Mouse (Mus musculus) erythroblast, embryonic 14.5 days (primary cell): Measurements from ENCODE around the gene Nek8. TPM values are rescaled to one million over a fixed set of nuclear protein-coding genes. Genes with fewer than 3 reads are reported as not detected.
A peak's percentile ranks its signal among the peaks of the same experiment; 100 is the strongest.

Experiments used
- H3K27me3 ChIP-seq: 2 replicates; pipeline ENCODE4 v1.6.1; 2012; ENCODE audit warnings: inconsistent platforms; ENCODE audit not compliant: control insufficient read depth
- H3K36me3 ChIP-seq: 2 replicates; pipeline ENCODE4 v1.6.1; 2012; ENCODE audit warnings: mild to moderate bottlenecking, inconsistent platforms; ENCODE audit not compliant: control insufficient read depth
- H3K4me1 ChIP-seq: 2 replicates; pipeline ENCODE4 v1.6.1; 2012; ENCODE audit warnings: inconsistent platforms; ENCODE audit not compliant: control insufficient read depth
- H3K4me3 ChIP-seq: replicated peaks from 2 replicates; pipeline ENCODE3; 2012; ENCODE audit warnings: moderate library complexity, mild to moderate bottlenecking, inconsistent platforms
- H3K9me3 ChIP-seq: 2 replicates; pipeline ENCODE4 v1.6.1; 2012; ENCODE audit warnings: low read length, inconsistent platforms, mixed read lengths; ENCODE audit not compliant: control insufficient read depth
- GATA1 ChIP-seq: IDR thresholded peaks from 2 replicates; pipeline ENCODE4 v1.6.1; 2012; ENCODE audit warnings: low read length, inconsistent platforms, mixed read lengths
- TAL1 ChIP-seq: IDR thresholded peaks from 3 replicates; pipeline ENCODE4 v1.6.1; 2012; ENCODE audit warnings: low read length, inconsistent platforms, mixed read lengths
- polyA plus RNA-seq: library from polyadenylated mRNA; stranded (reverse); fragments of >175 nt; gene quantifications from 2 replicates; pipeline ENCODE4 v1.2.3, GENCODE M21; 2012

The Nek8 gene
- polyA plus RNA-seq, 1 experiment = 2.0 TPM

DNA sequence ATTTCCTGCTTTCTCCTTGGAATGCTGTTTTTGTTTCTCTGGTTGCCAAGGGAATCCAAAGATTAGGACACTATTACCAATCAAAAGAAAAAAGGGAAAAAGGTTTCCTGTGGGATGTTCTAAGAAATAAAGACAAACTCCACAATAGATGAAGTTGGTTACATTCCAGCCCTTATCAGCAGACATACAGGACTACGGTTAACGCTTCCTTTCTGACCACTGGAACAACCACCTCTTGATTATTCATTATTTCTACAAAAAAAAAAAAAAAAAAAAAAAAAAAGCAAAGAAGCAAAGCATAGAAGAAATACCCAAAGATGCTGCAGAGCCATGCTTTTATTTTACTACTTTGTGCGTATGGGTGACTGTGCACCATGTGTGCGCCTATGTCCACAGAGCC lies 53.7 kb downstream of the Nek8 start:
- Histone ChIP-seq H3K4me3 (no peak overlapping the region), H3K27me3 (no peaks in the 10 kb centered on the region), H3K36me3 (peaks cover 2% of the 10 kb centered on the region; the same call in 1 of the 2 replicates), H3K9me3 (no peaks in the 10 kb centered on the region), H3K4me1 (peaks cover 66% of the 10 kb centered on the region)
- TF ChIP-seq TAL1 = no peak; the same call in 2 of the 3 replicates
- no peak for TF ChIP-seq GATA1

DNA sequence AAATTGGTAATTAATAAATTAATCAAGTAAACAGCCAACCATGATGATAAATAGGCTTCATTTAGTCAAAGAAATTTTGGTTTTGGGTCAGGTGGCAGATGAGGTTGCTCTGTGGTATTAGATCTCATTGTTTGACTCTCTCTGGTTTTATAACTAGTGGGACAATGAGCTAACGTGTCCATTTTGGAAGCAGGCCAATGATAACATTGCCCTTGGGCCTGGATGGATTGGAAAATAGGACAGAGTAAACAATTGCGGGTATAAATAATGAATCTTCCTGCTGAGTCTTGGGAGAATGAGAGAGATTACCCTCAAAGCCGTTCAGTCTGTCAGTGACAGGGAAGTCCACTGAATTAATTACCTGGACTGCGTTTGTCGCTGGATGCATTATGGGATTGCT lies 55.3 kb downstream of the Nek8 start:
- TF ChIP-seq GATA1 (no peak), TAL1 (no peak)
- peaks cover 66% of the 10 kb centered on the region for H3K4me1 ChIP-seq
- H3K4me3 ChIP-seq = no peak overlapping the region
- no peaks in the 10 kb centered on the region for H3K27me3 ChIP-seq
- H3K9me3 ChIP-seq = no peaks in the 10 kb centered on the region
- no peaks in the 10 kb centered on the region; the same call in 1 of the 2 replicates for H3K36me3 ChIP-seq

DNA sequence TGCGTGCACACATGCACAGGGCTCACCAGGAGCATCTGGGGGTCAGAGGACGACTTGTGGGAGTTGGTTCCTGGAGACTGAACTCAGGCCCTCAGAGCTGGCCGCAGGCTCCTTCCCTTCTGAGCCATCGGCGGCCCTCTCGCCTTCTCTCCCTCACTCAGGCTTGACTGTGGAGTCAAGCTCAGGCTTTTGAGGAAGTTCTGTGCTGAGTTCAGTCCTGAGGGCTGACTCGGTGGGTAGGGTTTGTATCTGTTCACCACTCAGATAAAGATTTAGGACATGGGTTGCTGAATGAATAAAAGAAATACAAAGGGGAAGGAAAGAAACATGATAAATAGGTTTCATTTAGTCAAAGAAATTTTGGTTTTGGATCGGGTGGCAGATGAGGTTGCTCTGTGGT lies 56.6 kb downstream of the Nek8 start:
- Histone ChIP-seq H3K27me3 (no peaks in the 10 kb centered on the region), H3K4me1 (peaks cover 67% of the 10 kb centered on the region), H3K9me3 (no peaks in the 10 kb centered on the region), H3K4me3 (no peak overlapping the region), H3K36me3 (no peaks in the 10 kb centered on the region; the same call in 1 of the 2 replicates)
- TF ChIP-seq GATA1 = no peak
- TF ChIP-seq TAL1 = no peak

DNA sequence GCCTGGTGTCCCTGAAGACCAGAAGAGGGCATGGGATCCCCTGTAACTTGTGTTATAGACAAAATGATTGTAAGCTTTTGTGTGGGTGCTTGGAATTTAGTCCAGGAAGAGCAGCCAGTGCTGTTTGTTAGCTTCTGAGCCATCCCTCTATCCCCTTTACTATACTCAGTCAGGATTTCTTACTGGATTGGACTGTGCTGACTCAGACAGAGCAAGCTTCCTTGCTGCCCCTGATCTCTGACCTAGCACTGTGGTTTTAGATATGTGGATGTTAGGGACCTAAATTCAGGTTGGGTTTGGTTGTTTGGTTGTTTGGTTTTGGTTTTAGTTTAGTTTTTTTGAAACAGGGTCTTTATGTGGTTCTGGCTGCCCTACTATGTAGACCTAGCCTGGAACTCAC lies 58.0 kb downstream of the Nek8 start:
- no peaks in the 10 kb centered on the region; the same call in 1 of the 2 replicates for H3K36me3 ChIP-seq
- TF ChIP-seq GATA1 (no peak), TAL1 (no peak)
- no peak overlapping the region for H3K4me3 ChIP-seq
- no peaks in the 10 kb centered on the region for H3K9me3 ChIP-seq
- H3K27me3 ChIP-seq = no peaks in the 10 kb centered on the region
- peaks cover 67% of the 10 kb centered on the region for H3K4me1 ChIP-seq

DNA sequence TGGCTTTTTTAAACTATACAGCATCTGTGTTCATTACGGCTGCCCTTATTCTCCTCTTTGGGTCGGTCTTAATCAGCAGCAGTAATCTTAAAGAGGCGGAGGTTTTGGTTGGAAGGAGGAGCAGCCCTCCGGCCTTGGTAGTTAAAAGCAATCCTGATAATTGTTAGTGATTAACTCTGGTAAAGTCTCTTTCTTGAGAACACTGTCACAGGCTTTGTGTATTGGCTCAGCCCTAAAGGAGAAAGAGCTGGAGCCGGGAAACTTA lies 60.4 kb downstream of the Nek8 start:
- no peaks in the 10 kb centered on the region for H3K27me3 ChIP-seq
- H3K9me3 ChIP-seq = no peaks in the 10 kb centered on the region
- no peaks in the 10 kb centered on the region; the same call in 1 of the 2 replicates for H3K36me3 ChIP-seq
- peak overlapping the region; percentile 90 for H3K4me3 ChIP-seq
- no peak for TF ChIP-seq TAL1
- peak; percentile 75 for TF ChIP-seq GATA1
- H3K4me1 ChIP-seq = peaks cover 62% of the 10 kb centered on the region

Other genes starting within 250 kb of the Nek8 start
- 0.02 TPM in 1 of 2 replicates, not detected in the other for gene Sez6, start 245.9 kb downstream of the Nek8 start, polyA plus RNA-seq
- gene Phf12, start 193.9 kb downstream of the Nek8 start, polyA plus RNA-seq = 16.6 and 19.3 TPM in 2 replicates
- 4.7 and 5.1 TPM in 2 replicates for gene Dhrs13, start 144.4 kb downstream of the Nek8 start, polyA plus RNA-seq
- 4.8 and 5.4 TPM in 2 replicates for gene Flot2, start 138.7 kb downstream of the Nek8 start, polyA plus RNA-seq
- gene Eral1, start 96.3 kb downstream of the Nek8 start, polyA plus RNA-seq = 0.14 and 0.29 TPM in 2 replicates
- 0.77 and 0.78 TPM in 2 replicates for gene Fam222b, start 82.0 kb downstream of the Nek8 start, polyA plus RNA-seq
- gene Traf4, start 11.1 kb downstream of the Nek8 start, polyA plus RNA-seq = 7.2 and 9.4 TPM in 2 replicates
- 91.9 and 97.7 TPM in 2 replicates for gene Tlcd1, start within 50 bp of the Nek8 start, polyA plus RNA-seq
- 168 and 429 TPM in 2 replicates for gene Rpl23a, start 6.9 kb upstream of the Nek8 start, polyA plus RNA-seq
- 0.13 and 0.26 TPM in 2 replicates for gene Rab34, start 11.8 kb upstream of the Nek8 start, polyA plus RNA-seq
- gene Proca1, start 16.7 kb upstream of the Nek8 start, polyA plus RNA-seq = not detected in 2 replicates
- 0.32 and 0.49 TPM in 2 replicates for gene Sdf2, start 69.1 kb upstream of the Nek8 start, polyA plus RNA-seq
- 9.4 and 11.6 TPM in 2 replicates for gene Supt6, start 69.3 kb upstream of the Nek8 start, polyA plus RNA-seq
- gene 2610507B11Rik, start 85.1 kb upstream of the Nek8 start, polyA plus RNA-seq = 0.97 and 2.3 TPM in 2 replicates
- gene BC030499, start 114.2 kb upstream of the Nek8 start, polyA plus RNA-seq = 0.07 TPM in 1 of 2 replicates, not detected in the other
- gene Spag5, start 124.9 kb upstream of the Nek8 start, polyA plus RNA-seq = 19.3 and 21.5 TPM in 2 replicates
- 0.12 and 0.22 TPM in 2 replicates for gene Aldoc, start 146.3 kb upstream of the Nek8 start, polyA plus RNA-seq
- gene Pigs, start 151.7 kb upstream of the Nek8 start, polyA plus RNA-seq = 3.2 and 3.8 TPM in 2 replicates
- gene Unc119, start 166.8 kb upstream of the Nek8 start, polyA plus RNA-seq = 1.7 and 1.9 TPM in 2 replicates
- gene Foxn1, start 209.9 kb upstream of the Nek8 start, polyA plus RNA-seq = not detected in 2 replicates
- gene Slc13a2, start 245.5 kb upstream of the Nek8 start, polyA plus RNA-seq = not detected in 2 replicates